Mouse (Mus musculus) right cerebral cortex, postnatal 36 days (tissue): Measurements from ENCODE around the gene Chic1.
A peak's percentile ranks its signal among the peaks of the same experiment; 100 is the strongest.

Source experiments
- DNase-seq, 2 experiments: peaks; one replicate each; pipeline ENCODE4 v3.0.0; 2022; ENCODE audit warnings: low spot score in 2 of 2, mixed read lengths in 1 of 2

Chic1 gene

DNA sequence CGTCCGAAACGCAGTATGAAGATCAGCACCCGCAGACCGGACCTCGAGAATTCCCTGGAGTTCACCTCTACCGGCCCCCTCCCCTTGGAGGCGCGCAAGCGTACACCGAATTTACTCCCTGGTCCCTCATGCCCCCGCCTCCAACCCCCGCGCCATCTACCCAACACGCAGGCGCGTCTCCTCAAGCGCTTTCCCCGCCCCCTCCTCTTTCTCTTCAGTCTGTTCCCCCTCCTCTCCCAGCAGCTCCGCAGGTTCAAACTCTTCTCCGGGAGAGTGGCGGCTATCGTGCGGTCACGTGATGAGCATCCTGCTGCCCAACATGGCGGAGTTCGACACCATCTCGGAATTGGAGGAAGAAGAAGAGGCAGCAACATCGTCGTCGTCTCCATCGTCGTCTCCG, at the start of gene Chic1:
Gene Chic1, plus strand, starts transcription at position 190 of the 400 bp plus-strand sequence.
- DNase-seq = peak; percentile 74 to 77

DNA sequence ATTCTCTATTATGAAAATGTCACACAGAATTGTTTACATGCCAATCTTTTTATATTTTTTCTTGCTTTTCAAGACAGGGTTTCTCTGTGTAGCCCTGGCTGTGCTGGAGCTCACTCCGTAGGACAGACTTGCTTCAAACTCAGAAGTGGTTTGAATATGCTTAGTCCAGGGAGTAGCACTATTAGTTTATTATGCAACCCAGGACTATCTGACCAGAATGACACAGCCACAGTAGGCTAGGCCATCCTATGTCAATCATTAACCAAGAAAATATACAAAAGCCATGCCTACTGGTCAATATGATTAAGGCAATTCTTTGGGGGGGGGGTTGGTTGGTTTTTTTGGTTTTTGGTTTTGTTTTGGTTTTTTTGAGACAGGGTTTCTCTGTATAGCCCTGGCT, 48.0 kb upstream of the Chic1 start:
- DNase-seq = no peak

GRCm38 (mm10) chrX:103311723-103312122, 44.6 kb upstream of the Chic1 start:
- no peak for DNase-seq

DNA sequence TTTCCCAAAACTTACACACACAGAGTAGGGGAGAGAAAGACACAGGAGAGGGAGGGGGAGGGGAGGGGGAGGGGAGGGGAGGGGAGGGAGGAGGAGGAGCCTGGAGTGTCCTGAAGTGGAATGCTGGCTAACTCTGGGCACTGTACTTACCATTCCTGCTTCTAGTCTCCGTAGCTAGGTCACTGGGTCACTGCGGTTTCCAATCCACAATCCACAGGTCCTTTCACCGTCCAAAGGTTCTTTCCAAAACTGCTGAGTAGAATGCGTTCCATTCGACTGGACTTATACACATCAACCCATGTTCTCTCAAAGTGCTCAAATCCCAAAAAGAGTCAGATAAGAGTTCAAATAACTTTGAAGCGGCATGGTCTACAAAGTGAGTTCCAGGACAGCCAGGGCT, 42.1 kb upstream of the Chic1 start:
- DNase-seq = no peak

GRCm38 (mm10) chrX:103321146-103321545, 35.1 kb upstream of the Chic1 start, which contains the start of gene Cdx4:
TSS of gene Cdx4 (plus strand) at chrX:103321398.
- no peak for DNase-seq

DNA sequence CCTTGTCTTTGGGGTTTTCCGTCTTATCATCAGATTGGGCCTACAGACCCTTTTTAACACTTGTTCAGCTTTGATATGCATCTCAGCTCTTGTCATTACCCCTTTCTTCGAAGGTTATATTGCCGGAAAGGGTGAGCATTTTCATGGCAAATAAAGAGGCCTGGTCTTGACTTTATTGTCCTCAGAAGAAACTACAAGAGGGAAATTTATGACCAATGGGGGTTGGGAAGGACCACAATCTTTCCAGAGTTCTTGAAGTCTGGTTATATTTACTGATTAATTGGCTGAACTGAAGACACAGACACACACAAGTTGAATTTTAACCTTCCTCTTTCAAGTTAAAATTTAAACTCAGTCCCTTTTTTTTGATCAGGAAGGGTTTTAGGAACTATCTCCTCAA, 30.4 kb upstream of the Chic1 start:
- no peak for DNase-seq

DNA sequence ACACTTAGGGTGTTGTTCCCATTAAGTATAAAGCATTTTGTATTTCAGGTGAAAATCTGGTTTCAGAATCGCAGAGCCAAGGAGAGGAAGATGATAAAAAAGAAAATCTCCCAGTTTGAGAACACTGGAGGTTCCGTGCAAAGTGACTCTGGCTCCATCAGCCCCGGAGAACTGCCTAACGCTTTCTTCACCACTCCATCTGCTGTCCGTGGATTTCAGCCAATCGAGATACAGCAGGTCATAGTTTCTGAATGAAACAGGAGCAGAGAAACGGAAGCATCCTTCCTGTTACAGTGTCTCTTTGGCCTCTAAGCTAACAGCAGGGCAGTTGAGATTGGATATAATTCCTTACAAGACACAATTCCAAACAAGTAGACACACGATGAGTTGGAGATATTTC, 26.9 kb upstream of the Chic1 start:
- no peak for DNase-seq

DNA sequence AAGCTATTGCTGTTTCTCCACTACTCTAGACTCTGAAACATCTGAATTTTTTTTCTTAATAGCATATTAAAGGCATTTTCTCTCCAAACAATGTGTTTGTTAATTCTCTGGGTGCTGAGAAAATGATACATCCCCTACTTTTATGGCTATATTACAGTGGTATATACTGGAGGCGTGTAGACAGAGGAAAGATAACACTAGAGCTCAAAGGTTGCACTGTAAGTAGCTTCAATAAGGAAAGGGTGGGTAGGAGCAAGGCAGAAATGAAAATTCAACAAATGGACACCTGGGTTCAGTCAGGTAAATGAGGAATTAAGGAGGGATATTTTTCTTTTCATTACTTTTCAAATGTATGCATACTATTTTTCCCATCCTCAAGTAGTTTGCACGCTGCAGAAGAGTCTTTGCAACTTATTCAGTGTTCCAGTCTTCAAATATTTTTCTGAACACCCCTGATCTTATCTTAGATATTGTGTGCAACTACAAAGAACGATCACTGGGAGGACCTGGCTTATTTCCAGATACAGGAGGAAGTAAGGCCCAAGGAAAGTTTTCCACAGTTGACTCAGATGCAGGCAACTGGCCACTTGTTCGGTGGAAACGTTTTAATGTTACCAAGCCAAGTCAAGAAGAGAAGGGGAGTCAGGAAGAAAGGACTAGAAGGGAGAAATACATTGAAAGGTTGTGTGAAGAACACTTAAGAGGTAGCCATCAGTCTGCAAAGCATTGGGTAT, 25.0 kb upstream of the Chic1 start:
- no peak for DNase-seq

GRCm38 (mm10) chrX:103341369-103342113, 14.7 kb upstream of the Chic1 start:
- no peak for DNase-seq

DNA sequence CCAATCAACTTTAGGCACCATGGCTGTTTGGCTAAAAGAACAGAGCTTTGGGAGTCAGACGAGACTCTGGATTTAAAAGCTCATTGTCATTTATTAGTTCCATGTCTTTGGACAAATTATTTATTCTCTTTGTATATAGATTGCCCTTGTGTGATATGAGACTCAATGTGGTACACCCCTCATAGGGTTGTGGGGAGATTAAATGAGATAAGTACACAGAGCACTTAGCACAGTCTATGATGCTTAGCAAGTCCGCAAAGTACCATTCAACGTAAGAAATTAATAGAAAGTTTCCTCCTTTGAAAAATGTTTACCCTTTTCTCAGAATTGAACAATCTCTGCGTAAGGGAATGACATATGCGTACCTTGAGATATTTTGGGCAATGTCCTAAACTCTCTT, 492 bp upstream of the Chic1 start:
- no peak for DNase-seq

GRCm38 (mm10) chrX:103356761-103357236, 523 bp downstream of the Chic1 start:
- peak; percentile 1 to 6 for DNase-seq

GRCm38 (mm10) chrX:103366201-103366600, 9.9 kb downstream of the Chic1 start:
- no peak for DNase-seq

- DNase-seq = no peak
Measured at GRCm38 (mm10) chrX:103368650-103369049, 12.4 kb downstream of the Chic1 start.

DNA sequence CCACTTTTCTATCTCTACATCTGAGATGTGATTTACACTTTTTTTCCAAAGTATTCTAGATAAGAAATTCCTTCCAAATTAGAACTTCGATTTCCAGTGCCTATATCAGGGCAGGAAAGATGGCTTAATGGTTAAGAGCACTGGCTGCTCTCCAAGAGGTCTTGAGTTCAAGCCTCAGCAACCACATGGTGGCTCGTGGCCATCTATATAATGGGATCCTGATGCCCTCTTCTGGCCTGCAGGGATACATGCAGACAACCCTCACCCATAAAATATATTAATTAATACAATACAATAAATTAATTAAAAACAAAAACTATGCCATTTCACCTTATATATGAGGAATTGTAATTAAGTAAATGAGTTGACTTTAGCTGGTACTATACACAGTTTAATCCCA, 14.9 kb downstream of the Chic1 start:
- no peak for DNase-seq

- no peak for DNase-seq
Measured at GRCm38 (mm10) chrX:103371627-103372026, 15.4 kb downstream of the Chic1 start.

- DNase-seq = no peak
Measured at GRCm38 (mm10) chrX:103374250-103374649, 18.0 kb downstream of the Chic1 start.

DNA sequence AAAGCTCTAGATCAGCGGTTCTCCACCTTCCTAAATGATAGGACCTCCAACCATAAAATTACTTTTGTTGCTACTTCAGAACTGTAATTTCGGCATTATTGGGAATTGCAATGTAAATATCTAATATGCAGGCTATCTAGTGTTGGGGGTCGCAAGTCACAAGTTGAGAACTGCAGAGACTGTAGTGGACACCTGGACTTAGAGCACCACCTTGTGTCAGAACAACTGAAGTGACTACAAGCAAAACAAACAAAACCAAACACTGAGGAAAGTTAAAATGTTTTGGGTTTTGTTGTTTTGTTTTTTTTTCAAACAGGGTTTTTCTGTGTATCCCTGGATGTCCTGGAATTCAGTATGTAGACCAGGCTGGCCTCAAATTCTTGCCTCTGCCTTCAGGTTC, 28.3 kb downstream of the Chic1 start:
- DNase-seq = no peak

- no peak for DNase-seq
Measured at GRCm38 (mm10) chrX:103388131-103388530, 31.9 kb downstream of the Chic1 start.

DNA sequence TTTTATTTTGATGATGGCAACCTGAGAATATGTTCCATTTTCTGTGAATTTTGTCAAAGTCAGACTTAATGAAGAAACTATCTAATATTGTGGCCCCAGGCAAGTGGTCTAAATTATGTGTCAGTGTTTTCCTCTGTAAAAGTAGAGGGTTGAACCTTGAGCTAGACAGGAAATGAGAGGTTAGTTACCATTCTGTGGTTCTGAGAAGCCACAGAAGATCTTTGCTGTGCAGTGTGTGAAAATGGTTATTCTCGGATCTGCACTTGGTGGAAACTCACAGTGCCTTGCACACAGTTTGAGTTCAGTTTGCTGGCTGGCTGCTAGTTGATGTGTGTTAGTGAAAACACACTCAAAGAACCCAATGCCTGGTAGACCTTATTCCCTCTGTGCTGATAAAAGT, 37.6 kb downstream of the Chic1 start:
- no peak for DNase-seq

DNA sequence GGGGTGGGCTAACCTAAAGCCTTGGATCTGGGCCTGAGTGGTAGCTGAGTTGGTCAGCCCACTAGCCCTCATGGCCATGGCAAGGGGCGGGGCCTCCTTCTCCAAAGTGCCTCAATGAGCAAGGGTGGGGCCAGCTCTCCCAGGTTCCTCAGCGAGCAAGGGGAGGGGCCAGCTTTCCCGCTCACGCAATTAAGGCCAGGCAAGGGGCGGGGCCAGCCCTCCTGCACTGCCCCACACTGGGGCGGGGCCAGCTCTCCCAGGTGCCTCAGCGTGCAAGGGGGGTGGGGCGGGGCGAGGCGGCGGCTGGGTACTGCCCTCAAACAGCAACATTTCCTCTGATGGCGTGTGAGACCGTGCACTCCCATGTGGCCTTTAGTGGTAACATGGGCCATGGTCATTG, 48.7 kb downstream of the Chic1 start:
- no peak for DNase-seq

DNA sequence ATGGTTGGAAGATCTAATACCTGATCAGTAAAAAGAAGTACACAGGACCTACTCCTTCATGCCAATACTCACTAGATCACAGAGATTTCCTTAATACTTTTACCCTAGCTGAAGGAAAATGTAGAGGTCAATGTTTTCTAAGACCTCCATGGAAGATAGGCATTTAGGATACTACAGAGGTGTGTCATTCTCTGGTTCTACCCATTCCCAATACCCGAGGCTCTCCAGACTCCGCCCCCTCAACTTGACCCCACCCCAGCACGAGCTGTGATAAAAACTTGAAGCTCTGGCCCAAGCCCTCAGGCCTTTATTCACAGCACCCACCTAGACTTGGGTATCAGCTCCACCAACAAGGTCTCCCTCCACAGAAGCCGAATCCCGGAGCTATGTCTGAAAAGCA, 57.9 kb downstream of the Chic1 start, which contains the start of gene Tsx:
Gene Tsx, plus strand, starts transcription at position 301 of the 400 bp plus-strand sequence.
- no peak for DNase-seq

GRCm38 (mm10) chrX:103421710-103422109, 65.4 kb downstream of the Chic1 start, which contains the start of gene Gm26992:
TSS of gene Gm26992 (plus strand) at chrX:103422010.
- DNase-seq = no peak

- DNase-seq = no peak
Measured at GRCm38 (mm10) chrX:103427677-103428076, 71.4 kb downstream of the Chic1 start.
